Mouse (Mus musculus) large intestine, adult 2 months (tissue): Measurements from ENCODE around the gene Clcn6. TPM values are rescaled to one million over a fixed set of nuclear protein-coding genes. Genes with fewer than 3 reads are reported as not detected.

ENCODE experiments used
- polyA plus RNA-seq: library from polyadenylated mRNA; depleted of rRNA; stranded (reverse); fragments of >200 nt; gene quantifications from 2 replicates; pipeline ENCODE4 v1.2.3, GENCODE M21; 2012; rRNA removed

The Clcn6 gene
- polyA plus RNA-seq, 1 experiment, result 2.4 TPM

Other genes with a start within 250 kb of the Clcn6 start
- 0.70 and 0.71 TPM in 2 replicates for gene Zfp984, start 229.0 kb downstream of the Clcn6 start, polyA plus RNA-seq
- 0.84 and 0.89 TPM in 2 replicates for gene Zfp933, start 190.5 kb downstream of the Clcn6 start, polyA plus RNA-seq
- 53.3 and 64.6 TPM in 2 replicates for gene Miip, start 170.0 kb downstream of the Clcn6 start, polyA plus RNA-seq
- gene Fv1, start 169.8 kb downstream of the Clcn6 start, polyA plus RNA-seq, result 1.4 and 2.1 TPM in 2 replicates
- gene Mfn2, start 134.1 kb downstream of the Clcn6 start, polyA plus RNA-seq, result 51.7 and 75.1 TPM in 2 replicates
- gene Plod1, start 102.1 kb downstream of the Clcn6 start, polyA plus RNA-seq, result 15.5 and 18.3 TPM in 2 replicates
- 83.1 and 111 TPM in 2 replicates for gene 2510039O18Rik, start 97.9 kb downstream of the Clcn6 start, polyA plus RNA-seq
- not detected in 2 replicates for gene Nppb, start 53.0 kb downstream of the Clcn6 start, polyA plus RNA-seq
- 0.22 TPM in 1 of 2 replicates, not detected in the other for gene Nppa, start 38.1 kb downstream of the Clcn6 start, polyA plus RNA-seq
- gene Mthfr, start 256 bp upstream of the Clcn6 start, polyA plus RNA-seq, result 7.2 and 12.1 TPM in 2 replicates
- 13.3 and 15.4 TPM in 2 replicates for gene Agtrap, start 49.2 kb upstream of the Clcn6 start, polyA plus RNA-seq
- 21.5 and 21.8 TPM in 2 replicates for gene Mad2l2, start 91.6 kb upstream of the Clcn6 start, polyA plus RNA-seq
- 0.26 and 0.32 TPM in 2 replicates for gene Draxin, start 91.9 kb upstream of the Clcn6 start, polyA plus RNA-seq
- 45.2 and 50.5 TPM in 2 replicates for gene Fbxo6, start 113.3 kb upstream of the Clcn6 start, polyA plus RNA-seq
- 6.1 and 11.0 TPM in 2 replicates for gene Fbxo44, start 121.7 kb upstream of the Clcn6 start, polyA plus RNA-seq
- gene Fbxo2, start 121.8 kb upstream of the Clcn6 start, polyA plus RNA-seq, result 0.88 and 0.95 TPM in 2 replicates
- 0.02 and 0.10 TPM in 2 replicates for gene Disp3, start 249.1 kb upstream of the Clcn6 start, polyA plus RNA-seq